Mouse (Mus musculus) spleen, embryonic (tissue): ENCODE measurements around the gene Gm9048.
"Not testable (repeated sequence)": the region's sequence is repeated elsewhere in the genome, so short reads cannot be mapped to it uniquely, and the experiment has no call there.

Experiments
- CTCF ChIA-PET: fragments of 350-600 bp; sonication (Branson Sonifier 250); formaldehyde crosslinking; loops from one replicate; lab custom pipeline; 2022; lab: Charles Lee

The Gm9048 gene

DNA sequence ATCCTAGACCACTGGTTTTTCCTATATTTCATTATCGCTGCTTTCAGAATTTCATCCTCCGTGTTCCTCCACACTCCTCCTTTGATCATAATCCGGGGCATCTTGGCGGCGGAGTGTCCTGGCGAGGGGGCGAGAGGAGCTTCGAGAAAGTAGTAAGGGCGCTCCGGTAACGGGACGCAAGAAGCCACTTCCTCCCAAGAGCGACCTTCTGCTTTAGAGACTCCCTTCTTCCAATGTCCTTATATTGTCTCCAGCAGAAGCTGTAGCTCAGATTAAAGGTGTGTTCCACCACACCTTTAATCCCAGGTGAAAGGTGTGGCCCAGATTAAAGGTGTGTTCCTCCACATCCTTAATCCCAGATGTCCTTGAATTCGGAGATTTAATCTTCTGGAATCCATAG lies at the start of gene Gm9048:
Gm9048 (minus strand) TSS at position 101 of the 400 bp plus-strand sequence.
- CTCF ChIA-PET, result not testable (repeated sequence)

DNA sequence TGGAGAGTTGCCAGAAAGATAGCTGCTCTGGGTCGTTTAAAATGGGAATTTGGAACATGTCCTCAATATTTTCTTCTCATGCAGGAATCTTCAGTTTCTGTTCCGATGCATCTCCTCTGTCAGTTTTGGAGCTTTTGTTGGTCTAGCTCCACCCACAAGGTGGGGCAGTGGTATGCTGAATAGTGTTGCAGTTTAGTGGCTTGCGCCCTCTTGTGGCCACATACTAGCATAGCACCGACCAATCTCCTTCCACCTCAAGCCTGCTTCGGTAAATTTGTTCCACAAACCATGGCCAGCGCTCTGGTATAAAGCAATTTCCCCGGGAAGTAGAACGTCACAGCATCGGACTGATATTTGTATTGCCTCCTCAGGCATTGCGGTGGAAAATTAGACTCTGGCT lies 22.0 kb upstream of the Gm9048 start:
- CTCF ChIA-PET, result interaction anchor here (0.6 kb wide), 2 partner anchors 425 to 473 kb away, joined by 3 to 4 read pairs; no protein-coding TSS in a partner anchor

DNA sequence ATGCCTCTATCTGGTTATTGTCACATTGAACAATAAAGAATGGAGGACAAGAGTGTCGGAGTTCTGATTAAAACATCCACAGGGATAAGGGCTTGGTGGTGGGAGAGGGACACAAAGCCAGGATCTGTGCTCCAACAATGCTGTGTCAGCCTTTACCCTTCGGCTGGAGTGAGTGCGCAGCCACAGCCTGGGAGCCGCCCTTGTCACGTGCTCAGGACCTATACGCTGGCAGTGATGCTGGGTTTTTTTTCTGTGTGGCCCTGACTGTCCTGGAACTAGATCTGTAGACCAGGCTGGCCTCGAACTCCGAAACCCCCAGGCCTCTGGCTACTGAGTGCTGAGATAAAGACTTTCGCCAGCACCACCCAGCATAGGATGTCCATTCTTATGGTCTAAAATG lies 21.0 kb upstream of the Gm9048 start:
- CTCF ChIA-PET, result interaction anchor here (0.5 kb wide), 1 partner anchor 135 kb away, joined by 11 read pairs; no protein-coding TSS in a partner anchor

DNA sequence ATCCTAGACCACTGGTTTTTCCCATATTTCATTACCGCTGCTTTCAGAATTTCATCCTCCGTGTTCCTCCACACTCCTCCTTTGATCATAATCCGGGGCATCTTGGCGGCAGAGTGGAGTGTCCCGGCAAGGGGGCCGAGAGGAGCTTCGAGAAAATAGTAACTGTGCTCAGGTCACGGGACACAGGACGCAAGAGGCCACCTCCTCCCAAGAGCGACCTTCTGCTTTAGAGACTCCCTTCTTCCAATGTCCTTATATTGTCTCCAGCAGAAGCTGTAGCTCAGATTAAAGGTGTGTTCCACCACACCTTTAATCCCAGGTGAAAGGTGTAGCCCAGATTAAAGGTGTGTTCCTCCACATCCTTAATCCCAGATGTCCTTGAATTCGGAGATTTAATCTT lies 5.5 kb upstream of the Gm9048 start, which contains the start of gene Gm9049:
Gm9049 (minus strand) TSS at position 101 of the 400 bp plus-strand sequence.
- CTCF ChIA-PET, result not testable (repeated sequence)

DNA sequence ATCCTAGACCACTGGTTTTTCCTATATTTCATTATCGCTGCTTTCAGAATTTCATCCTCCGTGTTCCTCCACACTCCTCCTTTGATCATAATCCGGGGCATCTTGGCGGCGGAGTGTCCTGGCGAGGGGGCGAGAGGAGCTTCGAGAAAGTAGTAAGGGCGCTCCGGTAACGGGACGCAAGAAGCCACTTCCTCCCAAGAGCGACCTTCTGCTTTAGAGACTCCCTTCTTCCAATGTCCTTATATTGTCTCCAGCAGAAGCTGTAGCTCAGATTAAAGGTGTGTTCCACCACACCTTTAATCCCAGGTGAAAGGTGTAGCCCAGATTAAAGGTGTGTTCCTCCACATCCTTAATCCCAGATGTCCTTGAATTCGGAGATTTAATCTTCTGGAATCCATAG lies 5.3 kb downstream of the Gm9048 start, which contains the start of gene Gm9046:
Gm9046 (minus strand) TSS at position 101 of the 400 bp plus-strand sequence.
- CTCF ChIA-PET, result not testable (repeated sequence)

DNA sequence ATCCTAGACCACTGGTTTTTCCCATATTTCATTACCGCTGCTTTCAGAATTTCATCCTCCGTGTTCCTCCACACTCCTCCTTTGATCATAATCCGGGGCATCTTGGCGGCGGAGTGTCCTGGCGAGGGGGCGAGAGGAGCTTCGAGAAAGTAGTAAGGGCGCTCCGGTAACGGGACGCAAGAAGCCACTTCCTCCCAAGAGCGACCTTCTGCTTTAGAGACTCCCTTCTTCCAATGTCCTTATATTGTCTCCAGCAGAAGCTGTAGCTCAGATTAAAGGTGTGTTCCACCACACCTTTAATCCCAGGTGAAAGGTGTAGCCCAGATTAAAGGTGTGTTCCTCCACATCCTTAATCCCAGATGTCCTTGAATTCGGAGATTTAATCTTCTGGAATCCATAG lies 10.7 kb downstream of the Gm9048 start, which contains the start of gene Gm9045:
Gm9045 (minus strand) TSS at position 101 of the 400 bp plus-strand sequence.
- CTCF ChIA-PET, result not testable (repeated sequence)

DNA sequence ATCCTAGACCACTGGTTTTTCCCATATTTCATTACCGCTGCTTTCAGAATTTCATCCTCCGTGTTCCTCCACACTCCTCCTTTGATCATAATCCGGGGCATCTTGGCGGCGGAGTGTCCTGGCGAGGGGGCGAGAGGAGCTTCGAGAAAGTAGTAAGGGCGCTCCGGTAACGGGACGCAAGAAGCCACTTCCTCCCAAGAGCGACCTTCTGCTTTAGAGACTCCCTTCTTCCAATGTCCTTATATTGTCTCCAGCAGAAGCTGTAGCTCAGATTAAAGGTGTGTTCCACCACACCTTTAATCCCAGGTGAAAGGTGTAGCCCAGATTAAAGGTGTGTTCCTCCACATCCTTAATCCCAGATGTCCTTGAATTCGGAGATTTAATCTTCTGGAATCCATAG lies 16.2 kb downstream of the Gm9048 start, which contains the start of gene Gm9044:
Gm9044 (minus strand) TSS at position 101 of the 400 bp plus-strand sequence.
- CTCF ChIA-PET, result not testable (repeated sequence)

DNA sequence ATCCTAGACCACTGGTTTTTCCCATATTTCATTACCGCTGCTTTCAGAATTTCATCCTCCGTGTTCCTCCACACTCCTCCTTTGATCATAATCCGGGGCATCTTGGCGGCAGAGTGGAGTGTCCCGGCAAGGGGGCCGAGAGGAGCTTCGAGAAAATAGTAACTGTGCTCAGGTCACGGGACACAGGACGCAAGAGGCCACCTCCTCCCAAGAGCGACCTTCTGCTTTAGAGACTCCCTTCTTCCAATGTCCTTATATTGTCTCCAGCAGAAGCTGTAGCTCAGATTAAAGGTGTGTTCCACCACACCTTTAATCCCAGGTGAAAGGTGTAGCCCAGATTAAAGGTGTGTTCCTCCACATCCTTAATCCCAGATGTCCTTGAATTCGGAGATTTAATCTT lies 21.6 kb downstream of the Gm9048 start, which contains the start of gene Gm9040:
Gm9040 (minus strand) TSS at position 101 of the 400 bp plus-strand sequence.
- CTCF ChIA-PET, result not testable (repeated sequence)

DNA sequence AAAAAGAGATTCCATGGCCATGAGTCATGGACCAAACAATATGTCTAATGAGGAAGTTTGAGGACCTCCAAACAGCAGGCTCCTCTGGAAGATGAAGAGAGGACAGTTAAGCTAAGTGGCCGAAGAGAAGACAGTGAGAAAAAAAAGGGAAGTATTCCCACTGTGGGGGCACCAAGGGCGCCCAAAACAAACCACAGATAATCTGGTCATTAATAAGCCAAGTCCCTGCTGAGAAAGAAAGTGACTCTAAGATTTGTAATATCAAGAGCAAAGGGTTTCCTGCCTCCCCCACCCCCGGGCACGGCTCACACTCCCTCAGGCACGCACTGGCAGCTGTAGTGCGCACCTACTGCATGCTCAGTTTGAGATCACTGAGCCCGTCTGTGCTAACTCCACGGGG lies 29.5 kb downstream of the Gm9048 start:
- CTCF ChIA-PET, result no interaction called here

DNA sequence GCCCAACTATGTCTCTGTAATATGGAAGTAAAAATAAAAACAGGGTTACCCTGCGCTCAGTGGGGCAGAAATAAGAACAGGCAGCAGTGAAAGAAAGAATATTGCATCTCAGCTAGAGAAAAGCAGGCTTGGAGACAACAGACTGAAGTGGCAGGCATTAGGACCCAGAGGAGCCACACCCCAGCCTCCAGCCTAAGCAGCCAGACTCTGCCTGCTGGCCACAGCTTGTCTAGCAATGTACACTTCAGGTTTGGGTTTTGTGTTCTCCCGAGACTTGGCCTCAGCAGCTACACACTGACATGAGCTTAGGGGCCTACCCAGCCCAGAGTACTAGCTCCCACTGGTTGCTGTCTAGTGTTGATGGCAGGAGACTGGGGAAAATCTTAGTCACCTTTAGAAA lies 46.3 kb downstream of the Gm9048 start:
- CTCF ChIA-PET, result not testable (repeated sequence)
